Mouse (Mus musculus) cerebellum, adult 9-11 months (tissue): ENCODE measurements around the gene 4930451I11Rik.

ENCODE experiments used
- DNase-seq: peaks from one replicate; pipeline ENCODE4 v3.0.0; 2022

4930451I11Rik gene

GRCm38 (mm10) chr7:126831539-126831938 is at the start of gene 4930451I11Rik:
TSS of gene 4930451I11Rik (minus strand) at chr7:126831639.
- DNase-seq: peak; percentile 37

GRCm38 (mm10) chr7:126881040-126881439 is 49.6 kb upstream of the 4930451I11Rik start:
- DNase-seq: no peak

GRCm38 (mm10) chr7:126877239-126877638 is 45.8 kb upstream of the 4930451I11Rik start:
- no peak for DNase-seq

GRCm38 (mm10) chr7:126870520-126870891 is 39.1 kb upstream of the 4930451I11Rik start:
- DNase-seq: no peak

- no peak for DNase-seq
These were observed 38.5 kb upstream of the 4930451I11Rik start for GRCm38 (mm10) chr7:126869780-126870519.

- no peak for DNase-seq
These were observed 36.6 kb upstream of the 4930451I11Rik start for GRCm38 (mm10) chr7:126868003-126868402.

GRCm38 (mm10) chr7:126867534-126867933 is 36.1 kb upstream of the 4930451I11Rik start:
- DNase-seq: no peak

- no peak for DNase-seq
These were observed 32.4 kb upstream of the 4930451I11Rik start for GRCm38 (mm10) chr7:126863791-126864190.

- peak; percentile 95 for DNase-seq
These were observed 30.8 kb upstream of the 4930451I11Rik start, which contains the start of gene Ino80e for GRCm38 (mm10) chr7:126862147-126862784. TSS of gene Ino80e (minus strand) at chr7:126862377.

- DNase-seq: peak; percentile 95
These were observed 30.1 kb upstream of the 4930451I11Rik start, which contains the start of gene Hirip3 for GRCm38 (mm10) chr7:126861429-126862130. TSS of gene Hirip3 (plus strand) at chr7:126861972.

- DNase-seq: no peak
These were observed 29.5 kb upstream of the 4930451I11Rik start for GRCm38 (mm10) chr7:126860987-126861386.

GRCm38 (mm10) chr7:126856741-126857420 is 25.4 kb upstream of the 4930451I11Rik start:
- DNase-seq: peak; percentile 21

GRCm38 (mm10) chr7:126855641-126856040 is 24.2 kb upstream of the 4930451I11Rik start:
- peak; percentile 68 for DNase-seq

- DNase-seq: peak; percentile 32
These were observed 22.0 kb upstream of the 4930451I11Rik start for GRCm38 (mm10) chr7:126853454-126853853.

- peak; percentile 16 for DNase-seq
These were observed 19.8 kb upstream of the 4930451I11Rik start for GRCm38 (mm10) chr7:126851192-126851591.

GRCm38 (mm10) chr7:126850161-126850560 is 18.7 kb upstream of the 4930451I11Rik start:
- DNase-seq: no peak

GRCm38 (mm10) chr7:126848794-126849193 is 17.4 kb upstream of the 4930451I11Rik start:
- peak; percentile 18 for DNase-seq

- DNase-seq: peak; percentile 39
These were observed 16.3 kb upstream of the 4930451I11Rik start for GRCm38 (mm10) chr7:126847421-126848398.

GRCm38 (mm10) chr7:126847116-126847420 is 15.6 kb upstream of the 4930451I11Rik start, which contains the start of gene Doc2a:
TSS of gene Doc2a (plus strand) at chr7:126847416.
- no peak for DNase-seq

- DNase-seq: no peak
These were observed 14.1 kb upstream of the 4930451I11Rik start for GRCm38 (mm10) chr7:126845516-126845915.

GRCm38 (mm10) chr7:126843276-126843675 is 11.8 kb upstream of the 4930451I11Rik start:
- DNase-seq: no peak

- DNase-seq: no peak
These were observed 1.9 kb upstream of the 4930451I11Rik start for GRCm38 (mm10) chr7:126833294-126833693.
